ENCODE assay signal across 8 mouse cellular contexts in genomic region chr10:28074653-28075451, GRCm38 (mm10). TPM values are rescaled to one million over a fixed set of nuclear protein-coding genes. Genes with fewer than 3 reads are reported as not detected.
DNase-seq lines count a peak whose midpoint lies in the region; ATAC-seq lines count a peak whose summit lies in the region.

TSS of gene Ptprk (plus strand) at chr10:28074820.

- H3K27ac ChIP-seq in hindbrain, embryonic 16.5 days (ENCODE audit: low read depth, low read length) = peak within 1 kb of the TSS; percentile 92

- peak within 1 kb of the TSS; percentile 81 for H3K4me3 ChIP-seq in hindbrain, embryonic 16.5 days (ENCODE audit: low read length)

- WGBS in hindbrain, embryonic 16.5 days = under 1% methylated on average over 61 of the region's 77 CpGs

- H3K4me2 ChIP-seq in hindbrain, embryonic 16.5 days (ENCODE audit: low read length) = peak within 1 kb of the TSS; percentile 84

- ATAC-seq in hindbrain, embryonic 16.5 days = peak; percentile 98

- peak within 1 kb of the TSS; percentile 85 for H3K9ac ChIP-seq in hindbrain, embryonic 16.5 days (ENCODE audit: low read depth, low read length)

- H3K27me3 ChIP-seq in hindbrain, embryonic 16.5 days (replicated peaks; ENCODE audit: control insufficient read depth, insufficient read depth, low read length) = no peaks in the 10 kb centered on the region

- H3K36me3 ChIP-seq in hindbrain, embryonic 16.5 days (ENCODE audit: control insufficient read depth, insufficient read depth, low read length) = no peaks in the 10 kb centered on the region

- H3K4me1 ChIP-seq in hindbrain, embryonic 16.5 days (ENCODE audit: control insufficient read depth, insufficient read depth, low read depth, low read length) = no peaks in the 10 kb centered on the region

- H3K9me3 ChIP-seq in hindbrain, embryonic 16.5 days (ENCODE audit: control insufficient read depth, low read length) = no peaks in the 10 kb centered on the region

- DNase-seq in adrenal gland, adult (ENCODE audit: inconsistent age in 2 of 2, low spot score in 1 of 2) = peak; percentile 91 to 96
- DNase-seq in cerebellum, postnatal 4 days (ENCODE audit: low spot score in 2 of 2) = peak; percentile 57 to 84
- DNase-seq in gastrocnemius, adult 8-10 months (ENCODE audit: low spot score in 2 of 2) = peak; percentile 78 to 86
- peak; percentile 83 to 94 for DNase-seq in left cerebral cortex, adult 18-20 months (ENCODE audit: low spot score in 2 of 2)
- DNase-seq in lung, postnatal 36 days = peak; percentile 96
- peak; percentile 90 for DNase-seq in right cerebral cortex, postnatal 14 days
- DNase-seq in yolk sac, embryonic 10.5 days (ENCODE audit: low spot score) = peak; percentile 95

RNA-seq across cellular contexts. Expression of gene Ptprk, which starts in this region (rescaled TPM):
- total RNA-seq in gastrocnemius, adult 8-10 months (2022) = 1 to 10 TPM; 2.3 to 2.7 (median 2.5) TPM
- polyA plus RNA-seq in hindbrain, embryonic 16.5 days (2015; fragmentation: Nextera tagmentation; extraction: Ambion mirVana) = 29.4 and 30.2 TPM in 2 replicates
- 10 to 100 TPM; 61.4 to 62.5 TPM for total RNA-seq in left cerebral cortex, adult 18-20 months (2021)

Comparison
In these comparisons a context has a peak if more than half of its experiments do, and no peak if none do; other contexts are left out.
1. Peak in every context shown above with its lines: DNase-seq, ATAC-seq, H3K4me3 ChIP-seq and H3K27ac ChIP-seq.
2. RNA of gene Ptprk (total RNA-seq): 61.4 to 62.5 TPM in left cerebral cortex, adult 18-20 months; 2.3 to 2.7 TPM in gastrocnemius, adult 8-10 months; every median in the first group is over 10 times any median in the second.